Mouse (Mus musculus) neural tube, embryonic 13.5 days (tissue): ENCODE data around the gene Slc22a4. TPM values are rescaled to one million over a fixed set of nuclear protein-coding genes. Genes with fewer than 3 reads are reported as not detected.
"Not testable (repeated sequence)": the region's sequence is repeated elsewhere in the genome, so short reads cannot be mapped to it uniquely, and the experiment has no call there.

Experiments
- ATAC-seq: fragments of 200-750 bp; cut with Nextera tagmentation; 2 replicates; pipeline ENCODE4 v1.8.0; 2017; ENCODE audit warnings: low read depth, mild to moderate bottlenecking, moderate TSS enrichment, moderate library complexity
- H3K27ac ChIP-seq: fragments of 300-500 bp; sonication (generic); replicated peaks from 2 replicates; pipeline ENCODE4 v1.5.1; 2015; ENCODE audit warnings: moderate library complexity, mild to moderate bottlenecking, inconsistent platforms
- H3K27me3 ChIP-seq: fragments of 300-500 bp; sonication (generic); 2 replicates; pipeline ENCODE4 v1.6.1; 2015; ENCODE audit warnings: mild to moderate bottlenecking, inconsistent platforms
- H3K36me3 ChIP-seq: fragments of 300-500 bp; sonication (generic); 2 replicates; pipeline ENCODE4 v1.6.1; 2015; ENCODE audit warnings: mild to moderate bottlenecking, inconsistent platforms
- H3K4me1 ChIP-seq: fragments of 300-500 bp; sonication (generic); replicated peaks from 2 replicates; pipeline ENCODE4 v1.6.1; 2015; ENCODE audit warnings: inconsistent platforms
- H3K4me2 ChIP-seq: fragments of 300-500 bp; sonication (generic); 2 replicates; pipeline ENCODE4 v1.6.1; 2015; ENCODE audit warnings: inconsistent platforms, mild to moderate bottlenecking, moderate library complexity
- H3K4me3 ChIP-seq: fragments of 300-500 bp; sonication (generic); 2 replicates; pipeline ENCODE4 v1.5.1; 2015; ENCODE audit warnings: mild to moderate bottlenecking, inconsistent platforms
- H3K9ac ChIP-seq: fragments of 300-500 bp; sonication (generic); 2 replicates; pipeline ENCODE4 v1.6.1; 2015; ENCODE audit warnings: moderate library complexity, mild to moderate bottlenecking, inconsistent platforms
- H3K9me3 ChIP-seq: fragments of 300-500 bp; sonication (generic); 2 replicates; pipeline ENCODE4 v1.6.1; 2016; ENCODE audit warnings: inconsistent platforms
- WGBS: fragments of 180-500 bp; shearing (Covaris S2); methylation state at CpG from one replicate; pipeline ENCODE4 v1.1.7; 2015; 5-methylcytosine and 5-hydroxymethylcytosine counted together
- polyA plus RNA-seq: library from polyadenylated mRNA; unstranded; fragments of >200 nt; fragmentation: Nextera tagmentation; extraction: Ambion mirVana; gene quantifications from 2 replicates; pipeline ENCODE4 v1.2.1, GENCODE M21; 2015

Gene Slc22a4
- polyA plus RNA-seq, 1 experiment from 2014 or later, result 1.7 TPM

- no peak overlapping the region for H3K4me2 ChIP-seq
- 73% methylated on average over 1 of the region's 1 CpGs for WGBS
- ATAC-seq, result no peak
Observed at GRCm38 (mm10) chr11:53956636-53957035, 71.3 kb downstream of the Slc22a4 start.

DNA sequence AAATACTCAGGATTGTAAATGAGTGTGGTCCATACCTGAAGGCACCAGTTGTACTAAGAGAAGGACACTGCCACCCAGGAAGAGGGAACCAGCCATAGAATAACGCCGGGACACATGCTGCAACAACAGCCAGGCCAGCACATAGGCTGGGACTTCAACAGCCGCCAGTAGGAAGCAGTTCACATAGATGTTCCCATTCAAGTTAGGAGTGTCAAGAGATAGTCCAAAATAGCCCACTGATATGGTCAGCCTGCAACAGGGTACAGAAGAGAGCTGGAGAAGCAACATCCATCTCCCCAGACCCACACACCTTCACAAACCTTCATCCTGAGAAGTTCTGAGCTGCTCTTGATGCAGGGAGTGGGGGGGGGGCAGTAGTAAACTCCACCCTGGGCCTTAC lies 73.2 kb downstream of the Slc22a4 start:
- no peak overlapping the region for H3K27ac ChIP-seq
- H3K4me2 ChIP-seq, result no peak overlapping the region
- H3K4me3 ChIP-seq, result no peak overlapping the region
- no peaks in the 10 kb centered on the region for H3K9me3 ChIP-seq
- ATAC-seq, result no peak
- 90% methylated on average over 3 of the region's 3 CpGs for WGBS
- H3K27me3 ChIP-seq, result no peaks in the 10 kb centered on the region
- no peaks in the 10 kb centered on the region for H3K4me1 ChIP-seq
- H3K9ac ChIP-seq, result no peak overlapping the region
- H3K36me3 ChIP-seq, result no peaks in the 10 kb centered on the region

More at GRCm38 (mm10) chr11:53956636-53957035, 71.3 kb downstream of the Slc22a4 start:
- no peak overlapping the region for H3K4me3 ChIP-seq
- H3K36me3 ChIP-seq, result no peaks in the 10 kb centered on the region
- H3K9ac ChIP-seq, result no peak overlapping the region
- no peaks in the 10 kb centered on the region for H3K9me3 ChIP-seq
- H3K4me1 ChIP-seq, result no peaks in the 10 kb centered on the region
- no peak overlapping the region for H3K27ac ChIP-seq
- H3K27me3 ChIP-seq, result no peaks in the 10 kb centered on the region

DNA sequence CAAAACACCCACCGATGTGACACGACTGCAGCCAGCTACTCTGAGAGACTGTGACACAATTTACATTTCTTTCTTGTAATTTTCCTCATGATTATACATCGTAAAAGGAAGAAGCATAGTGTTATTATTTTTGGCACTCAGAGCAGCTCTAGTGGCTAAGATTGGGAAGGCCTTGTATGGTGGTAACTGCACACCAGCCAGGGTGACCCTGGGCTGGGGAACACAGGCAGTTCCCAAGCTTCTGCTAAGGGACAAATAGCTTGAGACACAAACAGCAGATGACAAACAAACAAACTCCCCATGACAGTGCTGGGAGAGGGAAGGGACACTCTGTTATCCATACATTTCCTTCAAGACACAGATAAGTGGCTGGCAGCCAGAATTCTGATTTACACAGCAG lies 77.8 kb downstream of the Slc22a4 start:
- H3K4me2 ChIP-seq, H3K4me3 ChIP-seq, H3K9me3 ChIP-seq, ATAC-seq, H3K27ac ChIP-seq, H3K4me1 ChIP-seq, H3K9ac ChIP-seq, H3K36me3 ChIP-seq, H3K27me3 ChIP-seq: not testable (repeated sequence)
- 71% methylated on average over 1 of the region's 3 CpGs for WGBS

Other genes with a start within 250 kb of the Slc22a4 start
- 0.99 and 1.6 TPM in 2 replicates for gene Gm12216, start 168.8 kb downstream of the Slc22a4 start, polyA plus RNA-seq
- gene Slc22a5, start 136.4 kb downstream of the Slc22a4 start, polyA plus RNA-seq, result 8.5 and 9.3 TPM in 2 replicates
- 2.3 and 3.6 TPM in 2 replicates for gene Slc22a21, start 47.8 kb downstream of the Slc22a4 start, polyA plus RNA-seq
- 33.0 and 37.2 TPM in 2 replicates for gene Pdlim4, start 40.9 kb upstream of the Slc22a4 start, polyA plus RNA-seq
- 12.6 and 16.1 TPM in 2 replicates for gene P4ha2, start 72.0 kb upstream of the Slc22a4 start, polyA plus RNA-seq
- not detected in 2 replicates for gene Csf2, start 221.6 kb upstream of the Slc22a4 start, polyA plus RNA-seq
- not detected in 2 replicates for gene Il3, start 239.2 kb upstream of the Slc22a4 start, polyA plus RNA-seq